Mouse (Mus musculus) C2C12 (cell line): ENCODE results near the gene Pnck.

Experiments used
- CEBPB ChIP-seq: IDR thresholded peaks from one replicate; pipeline ENCODE4 v1.6.1; 2011; ENCODE audit warnings: low read depth, mild to moderate bottlenecking, control low read depth, moderate library complexity
- CTCF ChIP-seq: IDR thresholded peaks from one replicate; pipeline ENCODE4 v1.5.1; 2011; ENCODE audit not compliant: control insufficient read depth, insufficient read depth, insufficient read length
- MAX ChIP-seq: IDR thresholded peaks from one replicate; pipeline ENCODE4 v1.6.1; 2011; ENCODE audit warnings: mild to moderate bottlenecking, control low read depth
- USF1 ChIP-seq: IDR thresholded peaks from one replicate; pipeline ENCODE4 v1.6.1; 2011; ENCODE audit warnings: low read depth, mild to moderate bottlenecking, control low read depth, moderate library complexity

- TF ChIP-seq CTCF (no peak), MAX (no peak), CEBPB (no peak), USF1 (no peak)
Measured at GRCm38 (mm10) chrX:73663143-73663542, 3.2 kb upstream of the Pnck start.
